Mouse (Mus musculus) forebrain, embryonic 11.5 days (tissue): ENCODE results near the gene Sema6b. TPM values are rescaled to one million over a fixed set of nuclear protein-coding genes. Genes with fewer than 3 reads are reported as not detected.

Source experiments
- ATAC-seq: fragments of 200-750 bp; cut with Nextera tagmentation; replicated peaks from 2 replicates; pipeline ENCODE4 v1.8.0; 2017; ENCODE audit warnings: moderate TSS enrichment; ENCODE audit not compliant: low FRiP score
- DNase-seq: peaks from one replicate; pipeline ENCODE4 v3.0.0-alpha.2; 2017; ENCODE audit warnings: low spot score
- H3K27ac ChIP-seq: fragments of 300-500 bp; sonication (generic); 2 replicates; pipeline ENCODE4 v1.5.1; 2014; ENCODE audit warnings: low read depth, low read length
- H3K27me3 ChIP-seq: fragments of 300-500 bp; sonication (generic); 2 replicates; pipeline ENCODE4 v1.6.1; 2014; ENCODE audit warnings: mild to moderate bottlenecking, low read length, mixed read lengths; ENCODE audit not compliant: control insufficient read depth, insufficient read depth
- H3K36me3 ChIP-seq: fragments of 300-500 bp; sonication (generic); 2 replicates; pipeline ENCODE4 v1.6.1; 2014; ENCODE audit warnings: mild to moderate bottlenecking, low read length, moderate library complexity, mixed read lengths; ENCODE audit not compliant: control insufficient read depth, insufficient read depth
- H3K4me1 ChIP-seq: fragments of 300-500 bp; sonication (generic); replicated peaks from 2 replicates; pipeline ENCODE4 v1.6.1; 2014; ENCODE audit warnings: low read length, mixed read lengths; ENCODE audit not compliant: control insufficient read depth, insufficient read depth
- H3K4me2 ChIP-seq: fragments of 300-500 bp; sonication (generic); 2 replicates; pipeline ENCODE4 v1.6.1; 2014; ENCODE audit warnings: low read depth, mild to moderate bottlenecking, low read length, moderate library complexity, mixed read lengths; ENCODE audit not compliant: severe bottlenecking
- H3K4me3 ChIP-seq: fragments of 300-500 bp; sonication (generic); 2 replicates; pipeline ENCODE4 v1.5.1; 2014; ENCODE audit warnings: low read depth, low read length
- H3K9ac ChIP-seq: fragments of 300-500 bp; sonication (generic); 2 replicates; pipeline ENCODE4 v1.6.1; 2014; ENCODE audit warnings: low read length
- H3K9me3 ChIP-seq: fragments of 300-500 bp; sonication (generic); 2 replicates; pipeline ENCODE4 v1.6.1; 2016; ENCODE audit warnings: low read length, mixed read lengths; ENCODE audit not compliant: control insufficient read depth
- WGBS: fragments of 180-500 bp; shearing (Covaris S2); extraction: QIAGEN DNeasy Blood & Tissue Kit; methylation state at CpG from one replicate; pipeline ENCODE4 v1.1.7; 2014; 5-methylcytosine and 5-hydroxymethylcytosine counted together
- polyA plus RNA-seq: library from polyadenylated mRNA; unstranded; fragments of >200 nt; fragmentation: Nextera tagmentation; extraction: Ambion mirVana; gene quantifications from 2 replicates; pipeline ENCODE4 v1.2.1, GENCODE M21; 2014

Gene Sema6b
- polyA plus RNA-seq, 1 experiment from 2014 or later = 2.5 TPM

DNA sequence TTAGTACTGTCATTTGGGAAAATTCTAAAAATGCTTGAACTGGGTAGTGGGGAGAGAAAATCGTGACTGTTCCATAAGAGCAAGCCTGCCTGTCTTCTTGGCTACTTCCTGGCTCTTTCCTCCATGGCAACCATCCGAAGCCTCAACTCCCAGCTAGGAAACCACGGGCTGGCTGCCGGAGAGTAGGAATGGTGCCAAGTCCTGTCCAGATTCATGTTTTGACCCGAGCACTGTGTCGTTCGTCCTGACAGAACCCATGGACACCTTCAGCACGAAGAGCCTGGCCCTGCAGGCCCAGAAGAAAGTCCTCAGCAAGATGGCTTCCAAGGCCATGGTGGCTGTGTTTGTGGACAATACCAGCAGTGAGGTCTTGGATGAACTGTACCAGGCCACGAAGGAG lies 31.3 kb upstream of the Sema6b start:
- Histone ChIP-seq H3K9me3 (no peaks in the 10 kb centered on the region), H3K27me3 (no peaks in the 10 kb centered on the region), H3K9ac (no peak overlapping the region), H3K4me1 (peaks cover 8% of the 10 kb centered on the region; the same call in 1 of the 2 replicates), H3K27ac (no peak overlapping the region), H3K36me3 (no peaks in the 10 kb centered on the region; the same call in 1 of the 2 replicates), H3K4me3 (no peak overlapping the region), H3K4me2 (no peak overlapping the region)
- DNase-seq (no peak), ATAC-seq (no peak)
- WGBS = 91% methylated on average over 9 of the region's 9 CpGs

DNA sequence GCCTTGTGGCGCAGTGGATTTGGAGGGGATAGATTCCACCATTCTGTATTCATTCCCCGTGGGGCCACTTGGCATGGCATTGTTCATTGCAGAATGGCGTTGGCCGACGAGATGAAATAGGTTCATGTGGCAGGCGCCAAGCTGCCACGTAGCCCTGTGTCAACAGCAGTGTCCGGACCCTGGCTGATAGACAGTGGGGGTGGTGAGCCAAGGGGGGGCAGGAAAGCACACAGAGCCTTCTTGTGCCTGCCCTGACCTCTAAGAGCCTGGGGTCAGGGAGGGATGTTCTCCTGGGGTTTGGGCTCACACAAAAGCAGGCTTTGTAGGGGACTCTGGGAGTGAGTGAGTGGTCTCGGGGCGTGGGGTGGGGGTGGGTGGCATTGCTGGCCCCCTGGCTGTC lies 30.5 kb upstream of the Sema6b start:
- H3K4me1 ChIP-seq = peaks cover 8% of the 10 kb centered on the region; the same call in 1 of the 2 replicates
- H3K36me3 ChIP-seq = no peaks in the 10 kb centered on the region
- no peak for ATAC-seq
- 26% methylated on average over 10 of the region's 10 CpGs for WGBS
- no peak overlapping the region for H3K4me3 ChIP-seq
- DNase-seq = no peak
- H3K9me3 ChIP-seq = no peaks in the 10 kb centered on the region
- no peaks in the 10 kb centered on the region for H3K27me3 ChIP-seq
- H3K27ac ChIP-seq = no peak overlapping the region; the same call in 1 of the 2 replicates
- H3K9ac ChIP-seq = no peak overlapping the region; the same call in 1 of the 2 replicates
- no peak overlapping the region for H3K4me2 ChIP-seq

DNA sequence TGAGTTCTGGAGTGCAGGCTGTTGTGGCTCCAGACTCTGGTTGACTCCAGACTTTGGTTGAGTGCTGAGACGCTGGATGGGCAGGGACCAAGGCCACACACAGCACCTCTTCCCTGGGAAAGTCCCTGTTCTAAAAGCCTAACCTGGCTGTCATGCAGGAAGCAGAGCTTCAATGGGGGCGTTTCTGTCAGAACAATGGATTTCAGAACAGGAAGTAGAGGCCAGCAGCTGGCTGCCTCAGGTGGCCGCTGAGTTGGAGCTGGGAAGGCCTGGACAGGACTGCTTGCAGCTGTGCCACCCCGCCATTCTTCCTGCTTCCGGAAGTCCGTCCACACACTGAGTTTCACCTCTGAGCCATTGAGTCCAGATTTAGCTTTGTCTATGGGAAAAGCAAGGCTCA lies 29.7 kb upstream of the Sema6b start:
- Histone ChIP-seq H3K9ac (no peak overlapping the region), H3K4me3 (no peak overlapping the region), H3K27ac (peak overlapping the region; percentile 25; the same call in 1 of the 2 replicates), H3K36me3 (no peaks in the 10 kb centered on the region), H3K27me3 (no peaks in the 10 kb centered on the region), H3K4me2 (no peak overlapping the region), H3K9me3 (no peaks in the 10 kb centered on the region), H3K4me1 (peaks cover 8% of the 10 kb centered on the region; the same call in 1 of the 2 replicates)
- ATAC-seq (no peak), DNase-seq (no peak)
- WGBS = 69% methylated on average over 6 of the region's 6 CpGs

DNA sequence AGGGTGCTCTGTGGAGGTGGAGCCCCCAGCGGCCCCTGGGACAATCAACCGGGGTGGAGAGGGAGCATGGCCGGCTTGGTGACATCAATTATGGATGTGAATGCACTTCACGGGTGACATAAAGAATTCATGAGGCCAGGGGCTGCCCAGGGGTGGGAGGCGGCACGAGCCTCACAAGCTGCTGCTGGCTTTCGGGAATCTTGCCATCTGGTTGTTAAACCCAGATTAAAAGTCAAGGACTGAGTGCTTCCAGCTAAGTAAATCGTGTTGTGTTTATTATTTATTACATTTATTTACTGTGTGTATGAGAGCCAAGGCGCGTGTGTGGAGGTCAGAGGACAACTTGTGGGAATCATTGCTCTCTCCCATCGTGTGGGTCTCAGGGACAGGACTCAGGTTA lies 25.5 kb upstream of the Sema6b start:
- ATAC-seq (no peak), DNase-seq (no peak)
- Histone ChIP-seq H3K9me3 (no peaks in the 10 kb centered on the region), H3K27me3 (peaks cover 3% of the 10 kb centered on the region; the same call in 1 of the 2 replicates), H3K9ac (no peak overlapping the region), H3K27ac (0 out of 2 replicates have a peak overlapping the region, but pooled peaks have one; percentile 3), H3K4me3 (no peak overlapping the region), H3K36me3 (no peaks in the 10 kb centered on the region), H3K4me1 (peaks cover 16% of the 10 kb centered on the region), H3K4me2 (no peak overlapping the region)
- 75% methylated on average over 11 of the region's 11 CpGs for WGBS

DNA sequence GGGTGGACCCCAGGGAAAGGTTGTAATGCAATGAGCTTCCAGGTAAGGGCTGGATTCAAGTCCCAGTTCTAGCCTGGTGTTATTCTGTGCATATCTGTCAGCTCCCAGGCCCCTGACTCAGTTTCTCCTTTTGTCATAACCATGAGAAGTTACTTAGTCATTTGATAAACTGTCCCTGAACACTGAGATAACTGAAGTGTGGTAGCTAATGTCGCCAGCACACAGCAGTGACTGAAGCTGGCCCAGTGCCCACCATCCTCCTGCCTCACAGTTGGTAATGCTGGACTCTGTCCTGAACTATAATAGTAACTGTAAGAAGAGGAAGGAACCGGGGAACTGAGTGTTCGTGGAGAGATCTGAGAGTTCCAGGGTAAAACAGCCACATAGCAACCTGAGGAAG lies 24.4 kb upstream of the Sema6b start:
- Histone ChIP-seq H3K4me1 (peaks cover 10% of the 10 kb centered on the region; the same call in 1 of the 2 replicates), H3K9ac (no peak overlapping the region), H3K27me3 (peaks cover 3% of the 10 kb centered on the region; the same call in 1 of the 2 replicates), H3K9me3 (no peaks in the 10 kb centered on the region), H3K4me3 (no peak overlapping the region), H3K4me2 (no peak overlapping the region), H3K36me3 (no peaks in the 10 kb centered on the region), H3K27ac (no peak overlapping the region)
- ATAC-seq (no peak), DNase-seq (no peak)
- 78% methylated on average over 3 of the region's 3 CpGs for WGBS

DNA sequence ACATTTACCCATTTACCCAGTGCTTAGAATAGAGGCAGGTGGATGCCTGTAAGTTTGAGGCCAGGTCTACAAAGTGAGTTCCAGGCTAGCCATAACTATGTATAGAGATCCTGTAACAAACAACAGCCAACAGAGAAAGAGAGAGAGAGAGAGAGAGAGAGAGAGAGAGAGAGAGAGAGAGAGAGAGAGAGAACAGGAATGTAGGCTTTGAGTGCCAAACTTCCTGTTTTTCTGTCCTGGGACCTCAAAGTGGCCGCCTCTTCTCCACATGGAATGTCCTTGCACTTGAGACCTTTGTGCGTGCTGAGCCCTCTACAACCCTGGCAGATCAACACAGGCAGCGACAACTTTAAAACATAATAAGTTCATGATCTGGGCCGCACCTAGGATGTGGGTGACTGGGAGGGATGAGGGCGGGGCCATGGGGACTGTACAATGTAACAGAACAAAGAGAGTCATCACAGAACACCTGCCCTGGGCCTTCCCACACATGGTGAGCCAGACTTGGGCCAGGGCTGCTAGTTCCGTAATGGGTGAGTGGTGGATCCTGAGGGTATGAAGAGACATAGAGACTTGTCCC lies 23.5 kb upstream of the Sema6b start:
- no peak for ATAC-seq
- H3K4me1 ChIP-seq = peaks cover 10% of the 10 kb centered on the region; the same call in 1 of the 2 replicates
- no peaks in the 10 kb centered on the region for H3K9me3 ChIP-seq
- no peak overlapping the region for H3K9ac ChIP-seq
- no peak overlapping the region for H3K27ac ChIP-seq
- H3K36me3 ChIP-seq = no peaks in the 10 kb centered on the region
- WGBS = 84% methylated on average over 6 of the region's 6 CpGs
- H3K4me3 ChIP-seq = no peak overlapping the region
- no peak for DNase-seq
- H3K4me2 ChIP-seq = no peak overlapping the region
- peaks cover 3% of the 10 kb centered on the region; the same call in 1 of the 2 replicates for H3K27me3 ChIP-seq

DNA sequence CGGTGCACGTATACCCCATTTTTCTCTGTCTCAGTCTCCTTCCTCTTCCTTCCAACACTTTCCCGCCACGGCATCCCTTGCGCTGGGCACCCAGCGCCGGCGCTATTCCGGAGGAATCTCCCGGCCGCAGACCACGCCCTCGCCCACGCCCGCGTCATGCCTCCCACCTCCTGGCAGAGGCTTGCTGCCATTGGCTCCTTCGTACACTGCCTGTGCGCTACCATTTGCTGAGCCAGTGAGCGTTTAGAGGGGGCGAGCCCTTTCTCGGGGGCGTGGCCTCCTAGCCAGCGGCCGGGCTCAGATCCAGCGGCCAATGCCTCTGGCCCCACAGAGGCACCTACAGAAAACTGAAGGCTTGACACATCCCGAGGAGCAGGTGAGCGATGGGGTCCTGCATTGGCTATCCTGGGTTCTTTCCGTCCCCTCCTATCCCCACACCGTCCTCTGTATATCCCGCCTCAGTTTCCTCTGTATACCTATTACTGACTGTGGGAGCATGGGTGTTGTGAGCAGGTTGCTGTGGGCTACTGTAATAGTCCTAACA lies 22.2 kb upstream of the Sema6b start, which contains the start of gene Tnfaip8l1:
Tnfaip8l1 (plus strand) TSS at position 247 of the 544 bp plus-strand sequence.
- no peak within 1 kb of the TSS for H3K27ac ChIP-seq
- peaks cover 10% of the 10 kb centered on the region; the same call in 1 of the 2 replicates for H3K4me1 ChIP-seq
- ATAC-seq (peak; percentile 97), DNase-seq (peak; percentile 97)
- H3K4me3 ChIP-seq = peak within 1 kb of the TSS; percentile 37
- peak within 1 kb of the TSS; percentile 56 for H3K4me2 ChIP-seq
- H3K27me3 ChIP-seq = peaks cover 3% of the 10 kb centered on the region; the same call in 1 of the 2 replicates
- no peaks in the 10 kb centered on the region for H3K36me3 ChIP-seq
- under 1% methylated on average over 30 of the region's 30 CpGs for WGBS
- peak within 1 kb of the TSS; percentile 45 for H3K9ac ChIP-seq
- no peaks in the 10 kb centered on the region for H3K9me3 ChIP-seq

DNA sequence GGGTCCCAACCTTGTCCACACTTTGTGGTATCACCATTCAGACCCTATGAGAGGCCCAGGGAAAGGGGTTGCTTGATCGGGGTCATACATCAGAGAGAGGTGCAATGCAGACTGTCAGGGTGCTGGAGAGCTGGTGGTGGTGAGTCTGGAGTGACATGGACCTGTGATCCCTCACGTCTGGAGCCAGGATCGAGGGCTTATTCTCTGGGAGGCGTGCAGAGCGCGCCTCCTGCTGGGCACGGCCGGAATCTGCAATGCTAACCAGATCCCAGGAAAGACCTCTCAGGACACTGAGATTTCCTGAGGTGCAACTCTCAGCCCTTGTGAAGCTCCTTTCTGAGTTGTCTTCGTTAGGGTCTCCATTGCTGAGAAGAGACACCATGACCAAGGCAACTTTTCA lies 19.6 kb upstream of the Sema6b start:
- no peak overlapping the region for H3K9ac ChIP-seq

More for the DNA sequence above, 19.6 kb upstream of the Sema6b start:
- DNase-seq (peak; percentile 85), ATAC-seq (0 out of 2 replicates have a peak, but pooled peaks have one; percentile 18)
- Histone ChIP-seq H3K4me2 (no peak overlapping the region), H3K27me3 (peaks cover 3% of the 10 kb centered on the region; the same call in 1 of the 2 replicates), H3K36me3 (no peaks in the 10 kb centered on the region), H3K4me1 (peaks cover 10% of the 10 kb centered on the region; the same call in 1 of the 2 replicates), H3K27ac (no peak overlapping the region), H3K4me3 (no peak overlapping the region), H3K9me3 (no peaks in the 10 kb centered on the region)
- 1% methylated on average over 9 of the region's 9 CpGs for WGBS
